Mouse (Mus musculus) colon, adult 2 months (tissue): Measurements from ENCODE around the gene Nelfb. TPM values are rescaled to one million over a fixed set of nuclear protein-coding genes. Genes with fewer than 3 reads are reported as not detected.

Experiments used
- polyA plus RNA-seq: library from polyadenylated mRNA; depleted of rRNA; stranded (reverse); fragments of >200 nt; gene quantifications from 2 replicates; pipeline ENCODE4 v1.2.3, GENCODE M21; 2012; rRNA removed

The Nelfb gene
- 58.5 and 62.9 TPM in 2 replicates for polyA plus RNA-seq

GRCm38 (mm10) chr2:25211121-25211670, at the start of gene Nelfb:
Nelfb (minus strand) TSS chr2:25211489.

GRCm38 (mm10) chr2:25255284-25255779, 44.0 kb upstream of the Nelfb start, which contains the start of gene Tmem203:
Tmem203 (plus strand) TSS chr2:25255439.

GRCm38 (mm10) chr2:25246183-25247072, 35.1 kb upstream of the Nelfb start, which contains the start of gene AL732309.1:
AL732309.1 (minus strand) TSS chr2:25246863.

DNA sequence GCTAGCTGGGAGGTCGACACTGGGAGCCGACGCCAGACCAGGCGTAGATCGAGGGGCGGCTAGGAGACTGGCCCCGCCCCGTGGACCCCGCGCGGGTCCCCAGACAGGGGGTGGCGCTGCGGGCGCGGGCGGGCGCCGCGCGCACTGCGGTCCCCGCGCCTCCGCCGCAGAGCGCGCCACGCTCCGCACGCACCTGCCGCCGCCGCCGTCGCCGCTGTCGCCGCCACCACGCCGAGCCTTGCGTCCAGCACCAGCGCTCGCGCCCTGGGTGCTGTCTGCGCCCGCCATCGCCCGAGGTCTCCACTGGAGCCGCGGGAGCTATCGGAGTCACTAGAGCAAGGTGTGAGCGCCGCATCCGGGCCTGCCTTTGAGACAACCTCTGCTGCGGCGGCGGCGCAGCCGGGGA, 30.8 kb upstream of the Nelfb start, which contains the start of the genes Rnf208 and Cysrt1:
Gene Rnf208, plus strand, starts transcription at position 155 of the 406 bp plus-strand sequence.
Gene Cysrt1, minus strand, starts transcription at position 352 of the 406 bp plus-strand sequence.

GRCm38 (mm10) chr2:25236614-25237013, 25.3 kb upstream of the Nelfb start, which contains the start of gene Rnf224:
Rnf224 (minus strand) TSS chr2:25236787.

GRCm38 (mm10) chr2:25234050-25234449, 22.8 kb upstream of the Nelfb start, which contains the start of gene Slc34a3:
Slc34a3 (minus strand) TSS chr2:25234364.

GRCm38 (mm10) chr2:25224492-25224765, 13.1 kb upstream of the Nelfb start, which contains the start of gene Tubb4b:
Tubb4b (minus strand) TSS chr2:25224702.

GRCm38 (mm10) chr2:25218445-25218844, 7.2 kb upstream of the Nelfb start, which contains the start of gene Fam166a:
Fam166a (plus strand) TSS chr2:25218745.

GRCm38 (mm10) chr2:25214444-25214843, 3.2 kb upstream of the Nelfb start, which contains the start of gene Stpg3:
Stpg3 (minus strand) TSS chr2:25214637.

GRCm38 (mm10) chr2:25196172-25196954, 14.9 kb downstream of the Nelfb start, which contains the start of gene Tor4a:
Tor4a (minus strand) TSS chr2:25196886.

GRCm38 (mm10) chr2:25180478-25180903, 30.8 kb downstream of the Nelfb start, which contains the start of gene Nrarp:
Nrarp (plus strand) TSS chr2:25180758.

Other genes with a start within 250 kb of the Nelfb start
- gene Dph7, start 249.1 kb downstream of the Nelfb start, polyA plus RNA-seq, result 11.0 and 12.1 TPM in 2 replicates
- 25.2 and 27.7 TPM in 2 replicates for gene Mrpl41, start 236.4 kb downstream of the Nelfb start, polyA plus RNA-seq
- gene Pnpla7, start 235.5 kb downstream of the Nelfb start, polyA plus RNA-seq, result 11.7 and 11.8 TPM in 2 replicates
- gene Nsmf, start 157.1 kb downstream of the Nelfb start, polyA plus RNA-seq, result 234 and 268 TPM in 2 replicates
- 240 and 325 TPM in 2 replicates for gene Entpd8, start 131.2 kb downstream of the Nelfb start, polyA plus RNA-seq
- 82.7 and 117 TPM in 2 replicates for gene Noxa1, start 116.3 kb downstream of the Nelfb start, polyA plus RNA-seq
- gene Nrarp, start 30.7 kb downstream of the Nelfb start, polyA plus RNA-seq, result 38.5 and 40.0 TPM in 2 replicates
- 73.5 and 77.4 TPM in 2 replicates for gene Tor4a, start 14.6 kb downstream of the Nelfb start, polyA plus RNA-seq
- 0.19 TPM in 1 of 2 replicates, not detected in the other for gene Stpg3, start 3.1 kb upstream of the Nelfb start, polyA plus RNA-seq
- gene Fam166a, start 7.3 kb upstream of the Nelfb start, polyA plus RNA-seq, result 0.10 TPM in 1 of 2 replicates, not detected in the other
- 680 and 930 TPM in 2 replicates for gene Tubb4b, start 13.2 kb upstream of the Nelfb start, polyA plus RNA-seq
- gene Slc34a3, start 22.9 kb upstream of the Nelfb start, polyA plus RNA-seq, result 0.06 TPM in 1 of 2 replicates, not detected in the other
- gene Rnf224, start 25.3 kb upstream of the Nelfb start, polyA plus RNA-seq, result not detected in 2 replicates
- 17.8 and 19.3 TPM in 2 replicates for gene Rnf208, start 30.8 kb upstream of the Nelfb start, polyA plus RNA-seq
- 0.41 TPM in 1 of 2 replicates, not detected in the other for gene Cysrt1, start 31.0 kb upstream of the Nelfb start, polyA plus RNA-seq
- 26.9 and 28.8 TPM in 2 replicates for gene AL732309.1, start 35.4 kb upstream of the Nelfb start, polyA plus RNA-seq
- gene Tmem203, start 44.0 kb upstream of the Nelfb start, polyA plus RNA-seq, result 39.1 and 59.2 TPM in 2 replicates
- 194 and 199 TPM in 2 replicates for gene Tprn, start 51.1 kb upstream of the Nelfb start, polyA plus RNA-seq
- gene Ssna1, start 60.9 kb upstream of the Nelfb start, polyA plus RNA-seq, result 68.4 and 69.1 TPM in 2 replicates
- gene Anapc2, start 61.0 kb upstream of the Nelfb start, polyA plus RNA-seq, result 80.9 and 85.4 TPM in 2 replicates
- gene Tmem210, start 76.7 kb upstream of the Nelfb start, polyA plus RNA-seq, result not detected in 2 replicates
- 197 and 281 TPM in 2 replicates for gene Lrrc26, start 78.4 kb upstream of the Nelfb start, polyA plus RNA-seq
- gene Grin1, start 107.7 kb upstream of the Nelfb start, polyA plus RNA-seq, result 1.5 TPM in 2 replicates
- gene Man1b1, start 120.8 kb upstream of the Nelfb start, polyA plus RNA-seq, result 15.6 and 17.3 TPM in 2 replicates
- 37.3 and 38.5 TPM in 2 replicates for gene Dpp7, start 144.9 kb upstream of the Nelfb start, polyA plus RNA-seq
- 53.2 and 76.3 TPM in 2 replicates for gene Uap1l1, start 154.2 kb upstream of the Nelfb start, polyA plus RNA-seq
- gene Sapcd2, start 160.8 kb upstream of the Nelfb start, polyA plus RNA-seq, result 24.4 and 27.1 TPM in 2 replicates
- gene Entpd2, start 184.4 kb upstream of the Nelfb start, polyA plus RNA-seq, result 66.7 and 73.6 TPM in 2 replicates
- gene Npdc1, start 187.9 kb upstream of the Nelfb start, polyA plus RNA-seq, result 246 and 266 TPM in 2 replicates
- gene Fut7, start 211.8 kb upstream of the Nelfb start, polyA plus RNA-seq, result 0.19 and 0.25 TPM in 2 replicates
- 19.3 and 24.9 TPM in 2 replicates for gene Abca2, start 217.2 kb upstream of the Nelfb start, polyA plus RNA-seq
- gene Clic3, start 245.3 kb upstream of the Nelfb start, polyA plus RNA-seq, result 1.6 and 2.1 TPM in 2 replicates
- 66.2 and 79.3 TPM in 2 replicates for gene Paxx, start 249.6 kb upstream of the Nelfb start, polyA plus RNA-seq